Mouse (Mus musculus) midbrain, postnatal 0 days (tissue): ENCODE data around the gene Pithd1. TPM values are rescaled to one million over a fixed set of nuclear protein-coding genes. Genes with fewer than 3 reads are reported as not detected.
A peak's percentile ranks its signal among the peaks of the same experiment; 100 is the strongest.

Experiments used
- ATAC-seq: fragments of 200-750 bp; cut with Nextera tagmentation; 2 replicates; pipeline ENCODE4 v1.8.0; 2017; ENCODE audit warnings: moderate number of reproducible peaks, mild to moderate bottlenecking, moderate TSS enrichment, moderate library complexity; ENCODE audit not compliant: low FRiP score
- DNase-seq: peaks from one replicate; pipeline ENCODE4 v3.0.0-alpha.2; 2015; ENCODE audit warnings: low spot score
- H3K27ac ChIP-seq: fragments of 300-500 bp; sonication (generic); 2 replicates; pipeline ENCODE4 v1.5.1; 2014; ENCODE audit warnings: low read depth, mild to moderate bottlenecking, low read length, mixed read lengths
- H3K27me3 ChIP-seq: fragments of 300-500 bp; sonication (generic); 2 replicates; pipeline ENCODE4 v1.6.1; 2014; ENCODE audit warnings: low read length, control low read depth, mixed read lengths; ENCODE audit not compliant: insufficient read depth
- H3K36me3 ChIP-seq: fragments of 300-500 bp; sonication (generic); 2 replicates; pipeline ENCODE4 v1.6.1; 2014; ENCODE audit warnings: low read length, control low read depth, mixed read lengths; ENCODE audit not compliant: insufficient read depth
- H3K4me1 ChIP-seq: fragments of 300-500 bp; sonication (generic); 2 replicates; pipeline ENCODE4 v1.6.1; 2014; ENCODE audit warnings: mild to moderate bottlenecking, control low read depth, antibody characterized with exemption, low read length, mixed read lengths; ENCODE audit not compliant: insufficient read depth
- H3K4me2 ChIP-seq: fragments of 300-500 bp; sonication (generic); 2 replicates; pipeline ENCODE4 v1.6.1; 2014; ENCODE audit warnings: low read depth, mild to moderate bottlenecking, low read length, mixed read lengths; ENCODE audit not compliant: poor library complexity, severe bottlenecking
- H3K4me3 ChIP-seq: fragments of 300-500 bp; sonication (generic); 2 replicates; pipeline ENCODE4 v1.5.1; 2014; ENCODE audit warnings: low read depth, mild to moderate bottlenecking, low read length, moderate library complexity
- H3K9ac ChIP-seq: fragments of 300-500 bp; sonication (generic); replicated peaks from 2 replicates; pipeline ENCODE4 v1.6.1; 2014; ENCODE audit warnings: mild to moderate bottlenecking, low read length, moderate library complexity, mixed read lengths; ENCODE audit not compliant: poor library complexity, severe bottlenecking
- H3K9me3 ChIP-seq: fragments of 300-500 bp; sonication (generic); 2 replicates; pipeline ENCODE4 v1.6.1; 2016; ENCODE audit warnings: low read length, control low read depth
- CTCF ChIP-seq: IDR thresholded peaks from 2 replicates; pipeline ENCODE4 v1.5.1; 2016; ENCODE audit warnings: antibody characterized with exemption, mild to moderate bottlenecking
- WGBS: fragments of 180-500 bp; shearing (Covaris S2); extraction: QIAGEN DNeasy Blood & Tissue Kit; methylation state at CpG from one replicate; pipeline ENCODE4 v1.1.7; 2014; 5-methylcytosine and 5-hydroxymethylcytosine counted together
- polyA plus RNA-seq: library from polyadenylated mRNA; unstranded; fragments of >200 nt; fragmentation: Nextera tagmentation; extraction: Ambion mirVana; gene quantifications from 2 replicates; pipeline ENCODE4 v1.2.1, GENCODE M21; 2015
- total RNA-seq: library from RNA; depleted of rRNA; stranded (reverse); fragments of >200 nt; gene quantifications from 2 replicates; pipeline ENCODE4 v1.2.3, GENCODE M21; 2014

Gene Pithd1
- total and polyA plus RNA-seq, 2 experiments from 2014 or later: 61.6 to 101 TPM

DNA sequence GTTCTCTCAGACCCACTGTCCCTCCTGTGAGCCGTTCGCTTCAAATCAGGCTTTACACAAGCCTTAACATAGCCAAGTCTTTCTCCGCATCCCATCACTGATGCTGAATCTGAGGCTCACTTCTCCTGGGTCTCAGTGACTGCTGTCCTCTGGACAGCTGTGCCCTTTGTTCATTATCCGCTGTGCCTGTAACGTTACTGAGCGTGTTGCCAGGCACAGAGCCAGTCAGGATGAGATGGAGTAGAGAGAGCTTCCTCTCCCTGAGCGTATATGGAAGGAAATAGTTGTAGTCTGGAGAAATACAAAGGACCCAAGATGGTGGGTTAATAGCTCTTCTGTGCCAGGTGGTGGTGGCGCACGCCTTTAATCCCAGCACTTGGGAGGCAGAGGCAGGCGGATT lies 37.6 kb downstream of the Pithd1 start:
- H3K36me3 ChIP-seq: peaks cover 9% of the 10 kb centered on the region; the same call in 1 of the 2 replicates
- H3K9ac ChIP-seq: no peak overlapping the region
- 86% methylated on average over 10 of the region's 10 CpGs for WGBS
- H3K27me3 ChIP-seq: no peaks in the 10 kb centered on the region
- no peak overlapping the region for H3K27ac ChIP-seq
- H3K4me2 ChIP-seq: no peak overlapping the region
- H3K9me3 ChIP-seq: no peaks in the 10 kb centered on the region
- H3K4me1 ChIP-seq: 0 out of 2 replicates have a peak, but pooled peaks cover 3% of the 10 kb centered on the region
- DNase-seq: no peak
- no peak overlapping the region for H3K4me3 ChIP-seq
- ATAC-seq: no peak
- no peak for TF ChIP-seq CTCF

DNA sequence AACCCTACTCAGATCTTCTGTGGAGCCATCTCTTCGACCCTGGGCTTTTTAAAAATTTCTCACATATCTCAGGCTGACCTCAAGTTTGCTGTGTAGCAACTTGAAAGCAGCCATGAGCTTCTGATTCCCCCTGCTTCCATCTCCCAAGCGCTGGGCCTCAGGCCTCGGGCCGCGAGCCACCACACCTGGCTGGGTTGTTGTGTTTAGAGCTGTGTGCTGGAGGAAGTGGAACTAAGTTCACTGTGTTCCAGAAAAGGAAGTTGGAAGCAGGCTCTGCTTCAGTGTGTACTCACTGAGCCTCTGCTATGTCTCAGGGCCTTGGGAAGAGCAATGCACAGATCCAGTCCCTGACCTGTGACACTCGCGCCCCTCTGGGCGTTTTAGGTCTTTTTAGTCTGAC lies 38.9 kb downstream of the Pithd1 start:
- peaks cover 9% of the 10 kb centered on the region; the same call in 1 of the 2 replicates for H3K36me3 ChIP-seq
- no peak for TF ChIP-seq CTCF
- DNase-seq (no peak), ATAC-seq (no peak)
- 0 out of 2 replicates have a peak, but pooled peaks cover 3% of the 10 kb centered on the region for H3K4me1 ChIP-seq
- no peaks in the 10 kb centered on the region for H3K27me3 ChIP-seq
- no peak overlapping the region for H3K27ac ChIP-seq
- no peak overlapping the region for H3K4me2 ChIP-seq
- WGBS: 97% methylated on average over 8 of the region's 8 CpGs
- no peak overlapping the region for H3K4me3 ChIP-seq
- H3K9me3 ChIP-seq: no peaks in the 10 kb centered on the region
- H3K9ac ChIP-seq: no peak overlapping the region

DNA sequence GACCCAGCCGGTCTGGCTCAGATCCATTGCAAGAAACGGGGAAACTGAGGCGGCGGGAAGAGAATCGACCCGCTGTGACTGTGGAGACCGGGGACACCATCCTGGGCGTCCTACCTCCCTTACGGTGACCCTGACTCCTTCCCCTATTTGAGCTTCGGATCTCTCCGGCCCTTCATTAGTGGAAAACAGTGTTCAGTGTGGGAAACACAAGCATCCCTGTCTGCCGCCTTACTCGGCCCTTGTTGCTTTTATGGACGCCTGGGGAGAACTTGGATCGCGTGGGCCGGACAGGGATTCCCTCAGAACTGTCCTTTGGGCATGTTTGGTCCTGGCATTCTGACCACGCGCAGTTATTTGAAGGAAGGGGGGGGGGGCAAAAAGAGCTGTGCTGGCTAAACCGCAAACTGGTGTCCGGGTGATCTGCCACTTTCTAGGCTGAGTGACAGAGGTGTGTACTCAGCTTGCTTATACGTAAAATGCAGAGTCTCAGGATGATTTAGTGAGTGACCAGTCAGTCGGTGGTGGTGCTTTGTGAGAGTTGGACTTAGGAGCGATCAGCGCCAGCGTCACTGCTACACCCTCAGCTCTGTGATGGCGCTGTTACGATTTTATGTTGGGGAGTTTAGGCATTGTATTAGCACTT lies 40.3 kb downstream of the Pithd1 start:
- Histone ChIP-seq H3K4me3 (peak overlapping the region; percentile 68), H3K27ac (peak overlapping the region; percentile 77), H3K4me2 (peak overlapping the region; percentile 89), H3K4me1 (0 out of 2 replicates have a peak, but pooled peaks cover 3% of the 10 kb centered on the region), H3K9me3 (no peaks in the 10 kb centered on the region), H3K36me3 (peaks cover under 1% of the 10 kb centered on the region; the same call in 1 of the 2 replicates), H3K27me3 (no peaks in the 10 kb centered on the region), H3K9ac (peak overlapping the region; percentile 80)
- ATAC-seq (peak; percentile 24), DNase-seq (peak; percentile 38)
- TF ChIP-seq CTCF: 0 out of 2 replicates have a peak, but pooled peaks have one; percentile 4
- WGBS: 1% methylated on average over 28 of the region's 28 CpGs

DNA sequence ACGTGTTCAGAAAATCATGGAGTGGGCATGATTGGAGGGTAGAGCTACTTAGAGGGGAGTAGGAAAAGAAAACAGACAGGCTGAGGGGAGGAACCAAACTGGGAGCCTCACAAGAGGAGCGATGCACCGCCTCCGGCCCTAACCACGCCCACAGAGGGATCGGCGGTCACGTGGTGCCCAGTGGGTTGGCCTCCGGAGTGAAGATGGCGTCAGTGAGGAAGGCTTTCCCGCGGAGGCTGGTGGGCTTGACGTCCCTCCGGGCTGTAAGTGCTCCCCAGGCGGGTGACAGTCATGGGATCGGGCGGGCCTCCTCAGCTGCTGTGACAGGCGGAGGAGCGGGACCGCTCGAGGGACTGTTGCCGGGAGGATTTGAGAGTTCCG lies 40.8 kb downstream of the Pithd1 start, which contains the start of gene Hmgcl:
TSS of gene Hmgcl (plus strand) at position 171 of the 381 bp plus-strand sequence.
- Histone ChIP-seq H3K4me3 (peak within 1 kb of the TSS; percentile 68), H3K4me1 (0 out of 2 replicates have a peak, but pooled peaks cover 3% of the 10 kb centered on the region), H3K9ac (peak within 1 kb of the TSS; percentile 80), H3K36me3 (no peaks in the 10 kb centered on the region), H3K9me3 (no peaks in the 10 kb centered on the region), H3K27me3 (no peaks in the 10 kb centered on the region), H3K4me2 (peak within 1 kb of the TSS; percentile 89), H3K27ac (peak within 1 kb of the TSS; percentile 77)
- peak; percentile 92 for ATAC-seq
- under 1% methylated on average over 23 of the region's 23 CpGs for WGBS
- DNase-seq: peak; percentile 95
- TF ChIP-seq CTCF: no peak

DNA sequence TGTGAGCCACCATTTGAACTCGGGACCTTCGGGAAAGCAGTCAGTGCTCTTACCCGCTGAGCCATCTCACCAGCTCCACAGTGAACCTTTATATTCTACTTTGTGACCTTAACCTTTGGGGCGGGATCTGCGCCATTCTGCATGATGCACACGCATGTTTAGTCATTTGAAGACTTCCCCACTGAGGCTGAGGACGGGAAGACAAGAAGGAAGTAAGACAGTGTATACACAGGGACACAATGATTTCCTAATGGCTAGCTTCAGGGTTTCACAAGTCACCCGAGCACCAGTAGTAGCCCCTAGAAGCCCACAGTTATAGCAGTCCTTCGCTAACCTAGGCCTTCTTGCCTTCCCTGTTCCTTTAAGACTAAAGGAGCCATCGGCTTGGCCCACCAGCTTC lies 41.4 kb downstream of the Pithd1 start:
- Histone ChIP-seq H3K27me3 (no peaks in the 10 kb centered on the region), H3K9me3 (no peaks in the 10 kb centered on the region), H3K4me3 (peak overlapping the region; percentile 68), H3K9ac (peak overlapping the region; percentile 80), H3K4me2 (peak overlapping the region; percentile 89), H3K27ac (peak overlapping the region; percentile 77), H3K4me1 (0 out of 2 replicates have a peak, but pooled peaks cover 3% of the 10 kb centered on the region), H3K36me3 (no peaks in the 10 kb centered on the region)
- WGBS: 76% methylated on average over 10 of the region's 10 CpGs
- DNase-seq (no peak), ATAC-seq (peak; percentile 15; the same call in 1 of the 2 replicates)
- TF ChIP-seq CTCF: no peak

DNA sequence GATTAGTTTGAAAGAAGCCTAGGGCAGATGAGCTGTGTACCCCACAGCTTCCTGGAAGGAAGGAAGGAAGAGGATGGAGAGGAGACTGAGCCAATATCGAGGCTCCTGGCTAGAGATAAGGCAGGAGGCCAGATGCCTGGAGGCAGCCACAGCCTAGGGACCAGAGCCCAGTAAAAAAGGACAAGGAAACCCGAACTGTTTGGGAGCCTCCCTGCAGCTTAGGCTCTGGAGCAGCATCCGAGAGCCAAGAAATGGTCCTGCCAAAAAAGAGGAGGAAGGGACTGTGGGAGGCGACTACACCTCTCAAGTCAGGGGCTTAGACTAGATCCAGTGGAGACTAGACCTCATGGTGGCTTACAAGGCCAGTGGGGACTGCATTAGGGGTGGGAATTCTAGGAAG lies 43.7 kb downstream of the Pithd1 start:
- DNase-seq (no peak), ATAC-seq (no peak)
- H3K4me2 ChIP-seq: no peak overlapping the region
- no peak overlapping the region for H3K9ac ChIP-seq
- no peak overlapping the region for H3K27ac ChIP-seq
- H3K36me3 ChIP-seq: peaks cover 8% of the 10 kb centered on the region
- 0 out of 2 replicates have a peak, but pooled peaks cover 3% of the 10 kb centered on the region for H3K4me1 ChIP-seq
- no peak for TF ChIP-seq CTCF
- H3K4me3 ChIP-seq: no peak overlapping the region
- H3K9me3 ChIP-seq: no peaks in the 10 kb centered on the region
- H3K27me3 ChIP-seq: no peaks in the 10 kb centered on the region
- WGBS: 56% methylated on average over 4 of the region's 4 CpGs
